Mouse (Mus musculus): ENCODE data around the gene Sept10. TPM values are rescaled to one million over a fixed set of nuclear protein-coding genes. Genes with fewer than 3 reads are reported as not detected.

Gene Sept10
- total and polyA plus RNA-seq, 3 experiments: not detected

DNA sequence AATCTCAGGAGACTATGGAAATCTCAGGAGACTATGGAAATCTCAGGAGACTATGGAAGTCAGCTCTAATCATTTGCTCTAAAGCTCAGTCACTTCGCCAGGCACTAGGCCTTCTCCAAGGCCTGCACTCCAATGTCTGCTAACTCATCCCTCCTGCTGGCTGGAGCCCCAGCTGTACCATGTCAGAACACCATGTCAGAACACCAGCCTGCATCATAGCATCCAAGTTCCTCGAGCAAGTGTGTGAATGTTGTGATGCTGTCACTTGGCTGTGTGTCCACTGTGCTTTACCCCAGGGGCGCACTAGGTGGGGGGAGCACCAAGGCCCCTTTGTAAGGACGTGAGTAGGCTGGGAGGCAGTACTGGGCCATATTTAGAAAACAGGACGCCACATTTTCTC, 104.1 kb downstream of the Sept10 start:
- H3K36me3 ChIP-seq (ENCODE audit: control insufficient read depth in 1 of 2, insufficient read depth in 2 of 2, low read length in 2 of 2): no peaks in the 10 kb centered on the region
- no peak overlapping the region for H3K4me3 ChIP-seq (ENCODE audit: control insufficient read depth in 1 of 2, insufficient read depth in 1 of 2, low read depth in 2 of 2, low read length in 2 of 2)
- H3K9me3 ChIP-seq (replicated peaks; ENCODE audit: insufficient read depth, low read length): no peaks in the 10 kb centered on the region
- no peaks in the 10 kb centered on the region for H3K79me2 ChIP-seq (ENCODE audit: control insufficient read depth, insufficient read depth, low read length, poor library complexity)
- TF ChIP-seq ZKSCAN1 (IDR thresholded peaks at IDR 0.05; ENCODE audit: low read depth, low read length): no peak
- TF ChIP-seq USF1 (IDR thresholded peaks at IDR 0.05; ENCODE audit: low read depth, low read length): no peak
- TF ChIP-seq KAT2A (conservative IDR thresholded peaks at IDR 0.05; ENCODE audit: low read depth, low read length): no peak
- TF ChIP-seq CHD2 (IDR thresholded peaks at IDR 0.05; ENCODE audit: low read length): no peak
- TF ChIP-seq POLR2A (IDR thresholded peaks at IDR 0.05; ENCODE audit: control insufficient read depth in 1 of 2, insufficient read depth in 1 of 2, low read depth in 1 of 2, low read length in 2 of 2, poor library complexity in 1 of 2): no peak
- no peak for TF ChIP-seq CHD1 (IDR thresholded peaks at IDR 0.05; ENCODE audit: low read depth, low read length)
- no peak for TF ChIP-seq POLR2AphosphoS5 (IDR thresholded peaks at IDR 0.05; ENCODE audit: borderline replicate concordance, low read depth, low read length)
- TF ChIP-seq JUND (IDR thresholded peaks at IDR 0.05; ENCODE audit: low read depth, low read length): no peak
- TF ChIP-seq GATA1 (IDR thresholded peaks at IDR 0.05; ENCODE audit: low read depth, low read length): no peak
- TF ChIP-seq MYB (IDR thresholded peaks at IDR 0.05; ENCODE audit: low read depth, low read length): no peak
- TF ChIP-seq TBP (IDR thresholded peaks at IDR 0.05; ENCODE audit: low read depth, low read length): no peak
- no peak for TF ChIP-seq NELFE (IDR thresholded peaks at IDR 0.05; ENCODE audit: low read depth, low read length)
- TF ChIP-seq ZNF384 (IDR thresholded peaks at IDR 0.05; ENCODE audit: low read depth, low read length): no peak
- no peaks in the 10 kb centered on the region for H3K4me1 ChIP-seq (ENCODE audit: control insufficient read depth in 1 of 2, insufficient read depth in 2 of 2, low read length in 2 of 2)
- H3K9ac ChIP-seq (ENCODE audit: control insufficient read depth, low read depth, low read length, poor library complexity, severe bottlenecking): no peak overlapping the region
- no peak overlapping the region for H3K27ac ChIP-seq (ENCODE audit: control insufficient read depth, low read depth, low read length)
- DNase-seq (ENCODE audit: low read depth, low spot score): no peak
- H3K27me3 ChIP-seq (ENCODE audit: control insufficient read depth in 1 of 2, insufficient read depth in 2 of 2, low read length in 2 of 2): no peaks in the 10 kb centered on the region; a peak in 1 of 4 replicates

DNA sequence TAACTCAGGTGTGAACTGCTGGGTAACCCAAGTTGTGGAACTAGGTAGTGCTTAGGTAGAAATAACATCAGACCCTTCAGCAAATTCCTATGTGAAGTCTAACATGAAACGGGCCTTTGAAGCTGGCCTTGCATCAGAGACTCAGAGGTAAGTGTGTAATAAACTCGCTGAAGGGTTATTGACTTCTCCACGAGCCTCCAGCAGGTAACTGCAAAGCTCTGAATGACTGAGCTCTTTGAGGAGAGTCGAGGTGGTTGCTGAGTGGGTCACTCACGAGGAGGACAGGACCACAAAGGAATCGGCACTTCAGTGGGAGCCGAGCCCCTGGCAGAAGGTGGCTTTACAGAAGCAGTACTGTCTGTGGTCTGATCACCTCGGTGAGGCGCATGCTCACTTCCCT, 105.3 kb downstream of the Sept10 start:
- no peaks in the 10 kb centered on the region for H3K79me2 ChIP-seq (ENCODE audit: control insufficient read depth, insufficient read depth, low read length, poor library complexity)
- no peak for TF ChIP-seq POLR2AphosphoS5 (IDR thresholded peaks at IDR 0.05; ENCODE audit: borderline replicate concordance, low read depth, low read length)
- no peak for TF ChIP-seq UBTF (IDR thresholded peaks at IDR 0.05; ENCODE audit: borderline replicate concordance, insufficient read depth, low read depth, low read length)
- no peak for TF ChIP-seq MAX (IDR thresholded peaks at IDR 0.05; ENCODE audit: low read length)
- no peak for TF ChIP-seq ZMIZ1 (IDR thresholded peaks at IDR 0.05; ENCODE audit: low read depth, low read length)
- no peak for TF ChIP-seq MEF2A (IDR thresholded peaks at IDR 0.05; ENCODE audit: extremely low read depth, insufficient replicate concordance, low read depth, low read length, poor library complexity, severe bottlenecking)
- no peak for TF ChIP-seq ETS1 (IDR thresholded peaks at IDR 0.05; ENCODE audit: low read depth, low read length)
- no peaks in the 10 kb centered on the region for H3K4me1 ChIP-seq (ENCODE audit: control insufficient read depth in 1 of 2, insufficient read depth in 2 of 2, low read length in 2 of 2)
- DNase-seq (ENCODE audit: low read depth, low spot score): no peak
- no peak overlapping the region for H3K27ac ChIP-seq (ENCODE audit: control insufficient read depth, low read depth, low read length)
- no peak overlapping the region for H3K4me3 ChIP-seq (ENCODE audit: control insufficient read depth in 1 of 2, insufficient read depth in 1 of 2, low read depth in 2 of 2, low read length in 2 of 2)
- no peaks in the 10 kb centered on the region; a peak in 1 of 4 replicates for H3K27me3 ChIP-seq (ENCODE audit: control insufficient read depth in 1 of 2, insufficient read depth in 2 of 2, low read length in 2 of 2)
- H3K9me3 ChIP-seq (replicated peaks; ENCODE audit: insufficient read depth, low read length): no peaks in the 10 kb centered on the region
- H3K9ac ChIP-seq (ENCODE audit: control insufficient read depth, low read depth, low read length, poor library complexity, severe bottlenecking): no peak overlapping the region
- no peaks in the 10 kb centered on the region for H3K36me3 ChIP-seq (ENCODE audit: control insufficient read depth in 1 of 2, insufficient read depth in 2 of 2, low read length in 2 of 2)
